Mouse (Mus musculus) activated CD4-positive, CD25-positive, alpha-beta regulatory T cell, adult 4 months (primary cell): ENCODE results near the gene Ptch2. TPM values are rescaled to one million over a fixed set of nuclear protein-coding genes. Genes with fewer than 3 reads are reported as not detected.

Source experiments
- ATAC-seq: one replicate; pipeline ENCODE4 v1.8.0; 2017
- polyA plus RNA-seq, 2 experiments: library from polyadenylated mRNA; unstranded; fragments of 100-300 nt; shearing (Covaris generic); gene quantifications; one replicate each; pipeline ENCODE4 v1.2.1; 2017

Ptch2 gene
- polyA plus RNA-seq, 2 experiments from 2014 or later = not detected

- ATAC-seq = no peak
Observed at GRCm38 (mm10) chr4:117130790-117131189, 34.9 kb downstream of the Ptch2 start.

GRCm38 (mm10) chr4:117131198-117131597 is 35.3 kb downstream of the Ptch2 start:
- no peak for ATAC-seq

GRCm38 (mm10) chr4:117131890-117132793 is 36.3 kb downstream of the Ptch2 start:
- no peak for ATAC-seq

DNA sequence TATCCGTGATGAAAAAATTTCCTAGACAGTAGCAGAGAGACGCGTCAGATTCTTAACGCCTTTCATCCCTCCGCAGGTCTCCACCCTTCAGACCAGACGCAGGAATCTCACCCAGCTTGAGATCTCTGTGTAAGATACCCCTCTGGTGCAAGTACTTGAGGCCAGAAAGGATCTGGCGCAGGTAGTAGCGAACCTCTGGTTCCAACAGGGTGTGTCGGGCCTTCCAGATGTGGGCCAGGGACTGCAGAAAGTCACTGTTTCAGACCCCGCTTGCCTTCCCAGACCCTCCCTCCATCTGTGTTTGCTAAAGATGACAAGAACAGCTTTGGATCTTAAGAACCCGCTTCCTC is 36.9 kb downstream of the Ptch2 start:
- ATAC-seq = no peak

DNA sequence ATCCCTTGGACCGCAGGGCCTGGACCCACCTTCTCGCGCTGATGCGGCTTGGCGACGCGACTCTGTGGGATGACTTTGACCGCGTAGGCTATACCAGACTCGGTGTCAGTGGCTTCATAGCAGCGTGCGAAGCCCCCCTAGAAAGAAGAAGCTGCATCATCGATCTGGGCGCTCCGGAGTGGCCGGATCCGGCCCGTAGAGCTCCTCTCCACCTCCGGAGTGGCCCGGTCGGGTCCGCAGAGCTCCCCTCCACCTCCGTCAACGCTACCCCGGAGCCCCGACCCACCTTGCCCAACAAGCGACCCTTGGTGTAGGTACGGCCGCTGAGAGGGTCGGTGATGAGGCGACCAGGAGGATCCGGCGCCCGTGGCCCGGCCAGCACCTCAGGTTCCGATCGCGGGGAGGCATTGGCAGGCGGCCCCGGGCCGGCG is 37.5 kb downstream of the Ptch2 start:
- ATAC-seq = no peak

DNA sequence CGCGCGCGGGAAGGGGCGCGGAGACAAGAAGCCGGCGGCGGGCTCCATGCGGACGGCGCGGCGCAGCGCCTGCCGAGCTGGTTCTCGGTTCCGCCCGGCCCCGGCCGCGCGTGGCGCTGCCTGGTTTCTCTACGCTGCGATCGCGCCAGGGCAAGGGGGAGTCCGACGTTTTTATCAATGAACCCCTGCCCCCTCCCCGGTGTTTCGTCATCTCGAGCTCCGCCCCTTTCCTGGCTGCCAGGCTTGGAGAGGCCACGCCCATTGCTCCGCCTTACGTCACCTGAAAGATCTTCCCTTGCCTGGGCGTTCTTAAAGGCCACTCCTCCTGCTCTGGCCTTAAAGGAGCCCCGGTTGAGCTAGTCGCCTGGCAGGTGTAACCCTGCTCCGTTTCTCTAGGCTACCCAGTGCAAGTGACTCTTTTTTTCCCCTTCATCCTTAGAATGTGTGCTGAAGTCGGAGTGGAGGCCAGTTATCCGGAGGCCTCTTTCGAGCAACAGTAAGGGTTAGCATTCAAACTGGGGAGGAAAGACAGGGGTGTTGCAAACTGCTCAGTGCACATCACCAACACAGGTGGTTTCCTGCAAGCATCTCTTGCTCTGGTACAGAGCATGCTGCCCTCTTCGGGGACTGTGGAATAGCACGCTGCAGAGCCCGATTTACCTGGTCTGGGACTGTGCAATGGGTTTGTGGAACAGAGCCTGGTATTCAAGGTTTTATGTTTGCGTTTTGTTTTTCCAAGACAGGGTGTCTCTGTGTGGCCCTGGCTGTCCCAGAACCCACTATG is 38.1 kb downstream of the Ptch2 start, which contains the start of gene Plk3:
Plk3 (minus strand) TSS at position 147 of the 784 bp plus-strand sequence.
- ATAC-seq = peak; percentile 87

DNA sequence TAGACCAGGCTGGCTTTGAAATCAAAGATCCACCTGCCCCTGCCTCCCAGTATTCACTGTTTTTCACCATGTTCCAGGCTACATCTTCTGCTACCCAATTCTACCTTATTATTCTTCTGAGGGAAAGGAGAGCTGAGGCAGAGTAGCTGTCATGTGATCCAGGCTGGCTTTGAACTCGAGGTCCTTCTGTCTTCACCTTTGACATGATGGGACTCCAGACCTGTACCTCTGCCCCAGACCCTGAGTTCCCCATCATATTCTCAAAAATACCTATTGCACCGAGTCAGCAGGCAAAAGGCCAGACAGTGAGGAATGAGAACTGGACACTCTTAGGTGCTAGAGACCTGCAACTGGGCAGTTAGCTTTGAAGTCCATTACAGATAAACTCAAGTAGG is 38.7 kb downstream of the Ptch2 start:
- no peak for ATAC-seq

- ATAC-seq = no peak
Observed at GRCm38 (mm10) chr4:117136034-117136433, 40.2 kb downstream of the Ptch2 start.

- ATAC-seq = no peak
Observed at GRCm38 (mm10) chr4:117138295-117139216, 42.7 kb downstream of the Ptch2 start.

GRCm38 (mm10) chr4:117139217-117139612 is 43.3 kb downstream of the Ptch2 start:
- peak; percentile 80 for ATAC-seq

GRCm38 (mm10) chr4:117140613-117141012 is 44.7 kb downstream of the Ptch2 start:
- no peak for ATAC-seq

DNA sequence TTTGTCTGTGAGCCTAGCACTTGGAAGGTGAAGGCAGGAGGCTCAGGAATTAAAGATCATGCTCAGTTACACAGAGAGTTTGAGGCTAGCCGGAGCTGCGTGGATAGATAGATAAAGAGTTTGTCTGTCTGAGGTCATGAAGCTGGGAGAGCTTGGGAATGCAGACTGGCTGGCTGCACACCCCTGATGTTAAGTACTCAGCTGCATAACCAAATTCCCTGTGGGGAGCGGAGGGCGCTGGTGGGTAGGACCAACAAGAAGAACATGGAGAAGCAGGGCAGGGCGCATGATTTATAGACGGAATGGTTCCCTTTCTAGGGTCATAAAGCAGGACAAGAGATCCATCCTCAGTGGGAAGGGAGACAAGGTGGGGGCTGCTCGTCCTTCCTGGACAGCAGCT is 47.1 kb downstream of the Ptch2 start:
- no peak for ATAC-seq

DNA sequence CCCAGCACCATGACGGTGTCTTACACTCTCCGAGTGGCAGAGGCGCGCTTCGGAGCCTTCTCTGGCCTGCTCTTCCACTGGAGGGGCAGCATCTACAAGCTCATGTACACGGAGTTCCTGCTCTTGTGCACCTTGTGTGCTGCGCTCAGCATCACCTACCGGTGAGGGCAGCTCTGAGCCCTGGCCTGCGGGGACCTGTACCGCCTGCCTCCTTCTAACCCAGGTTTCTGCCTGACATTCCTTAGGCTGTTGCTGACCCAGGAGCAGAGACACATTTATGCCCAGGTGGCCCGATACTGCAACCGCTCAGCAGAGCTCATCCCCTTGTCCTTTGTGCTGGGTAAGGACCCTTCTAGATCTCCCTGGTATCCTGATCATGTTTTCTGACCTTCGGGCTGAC is 49.4 kb downstream of the Ptch2 start:
- no peak for ATAC-seq

DNA sequence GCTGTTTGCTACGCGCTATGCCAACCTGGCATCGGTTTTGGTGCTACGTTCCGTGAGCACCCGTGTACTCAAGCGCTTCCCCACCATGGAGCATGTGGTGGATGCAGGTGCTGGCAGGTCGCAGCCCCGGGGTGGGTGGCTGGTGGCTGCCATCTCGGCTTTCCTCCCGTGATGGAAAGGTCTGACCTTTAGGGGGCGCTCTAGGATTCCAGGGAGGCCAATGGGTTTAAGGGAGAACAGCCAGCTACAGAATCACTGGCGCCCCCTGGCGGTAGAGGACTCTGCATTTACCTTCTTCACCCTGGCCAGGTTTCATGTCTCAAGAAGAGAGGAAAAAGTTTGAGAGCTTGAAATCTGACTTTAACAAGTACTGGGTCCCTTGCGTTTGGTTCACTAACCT is 50.3 kb downstream of the Ptch2 start:
- ATAC-seq = peak; percentile 82

GRCm38 (mm10) chr4:117148047-117148713 is 52.3 kb downstream of the Ptch2 start:
- no peak for ATAC-seq

DNA sequence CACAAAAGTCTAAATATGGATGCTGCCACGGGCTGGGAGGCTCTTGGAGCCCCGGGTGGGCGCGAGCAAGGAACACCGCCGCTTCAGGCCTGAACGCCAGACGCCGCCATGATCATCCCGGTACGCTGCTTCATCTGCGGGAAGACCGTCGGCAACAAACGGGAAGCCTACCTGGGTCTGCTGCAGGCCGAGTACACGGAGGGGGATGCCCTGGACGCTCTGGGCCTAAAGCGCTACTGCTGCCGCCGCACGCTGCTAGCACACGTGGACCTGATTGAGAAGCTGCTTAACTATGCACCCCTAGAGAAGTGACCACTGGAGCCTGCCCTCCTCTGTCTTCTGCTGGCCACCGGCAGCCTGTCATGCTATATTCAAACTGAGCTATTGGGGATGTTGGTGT is 52.9 kb downstream of the Ptch2 start:
- no peak for ATAC-seq

DNA sequence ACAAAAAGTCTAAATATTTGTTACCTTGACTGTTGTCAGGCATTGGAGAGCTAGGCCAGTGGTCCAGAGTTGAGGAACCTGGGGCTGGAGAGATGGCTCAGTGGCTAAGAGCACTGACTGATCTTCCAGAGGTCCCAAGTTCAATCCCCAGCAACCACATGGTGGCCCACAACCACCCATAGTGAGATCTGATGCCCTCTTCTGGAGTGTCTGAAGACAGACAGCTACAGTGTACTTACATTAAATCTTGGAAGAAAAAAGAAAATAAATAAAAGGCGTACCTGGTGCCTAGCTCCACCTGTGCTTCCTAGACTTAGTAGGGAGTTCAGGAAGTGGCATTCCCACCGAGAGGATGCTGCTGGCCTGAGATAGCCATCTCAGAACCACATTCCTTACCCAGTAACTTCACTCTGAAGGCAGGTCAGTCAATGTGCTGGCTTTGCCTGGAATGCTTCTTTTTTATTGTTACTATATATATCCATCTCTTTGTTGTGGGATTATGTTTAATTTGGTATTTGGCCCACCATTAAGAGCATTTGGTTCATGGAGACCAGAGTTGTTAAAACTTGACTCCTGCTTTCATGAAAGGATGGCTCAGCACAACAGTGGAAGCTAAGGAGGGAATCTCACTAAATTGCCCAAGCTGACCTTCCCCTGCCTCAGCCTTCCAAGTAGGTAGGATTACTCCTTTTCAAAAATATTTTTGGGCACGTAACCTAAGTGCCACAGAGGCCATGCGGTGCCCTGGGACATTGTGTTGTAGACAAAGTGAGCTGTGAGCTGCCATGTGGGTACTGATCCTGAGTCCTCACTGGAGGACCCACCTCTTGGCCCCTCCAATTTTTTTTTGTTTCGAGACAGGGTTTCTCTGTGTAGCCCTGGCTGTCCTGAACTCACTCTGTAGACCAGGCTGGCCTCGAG is 53.7 kb downstream of the Ptch2 start:
- no peak for ATAC-seq

- no peak for ATAC-seq
Observed at GRCm38 (mm10) chr4:117150212-117150733, 54.4 kb downstream of the Ptch2 start.

- no peak for ATAC-seq
Observed at GRCm38 (mm10) chr4:117151416-117151815, 55.5 kb downstream of the Ptch2 start.

- ATAC-seq = no peak
Observed at GRCm38 (mm10) chr4:117152714-117153113, 56.8 kb downstream of the Ptch2 start.
